Mouse (Mus musculus) lung, embryonic 15.5 days (tissue): Measurements from ENCODE around the gene Tbl1x. TPM values are rescaled to one million over a fixed set of nuclear protein-coding genes. Genes with fewer than 3 reads are reported as not detected.
A peak's percentile ranks its signal among the peaks of the same experiment; 100 is the strongest.

Source experiments
- ATAC-seq: fragments of 200-750 bp; cut with Nextera tagmentation; 2 replicates; pipeline ENCODE4 v1.8.0; 2017; ENCODE audit warnings: moderate number of reproducible peaks, borderline replicate concordance; ENCODE audit not compliant: low FRiP score, low TSS enrichment; ENCODE audit errors: extremely low read depth
- H3K27ac ChIP-seq: fragments of 300-500 bp; sonication (generic); 2 replicates; pipeline ENCODE4 v1.5.1; 2015; ENCODE audit warnings: moderate library complexity, mild to moderate bottlenecking, inconsistent platforms
- H3K27me3 ChIP-seq: fragments of 300-500 bp; sonication (generic); 2 replicates; pipeline ENCODE4 v1.6.1; 2015; ENCODE audit warnings: inconsistent platforms
- H3K36me3 ChIP-seq: fragments of 300-500 bp; sonication (generic); 2 replicates; pipeline ENCODE4 v1.6.1; 2015; ENCODE audit warnings: inconsistent platforms
- H3K4me1 ChIP-seq: fragments of 300-500 bp; sonication (generic); 2 replicates; pipeline ENCODE4 v1.6.1; 2015; ENCODE audit warnings: inconsistent platforms
- H3K4me2 ChIP-seq: fragments of 300-500 bp; sonication (generic); 2 replicates; pipeline ENCODE4 v1.6.1; 2015; ENCODE audit warnings: inconsistent platforms, mild to moderate bottlenecking, moderate library complexity
- H3K4me3 ChIP-seq: fragments of 300-500 bp; sonication (generic); 2 replicates; pipeline ENCODE4 v1.5.1; 2015; ENCODE audit warnings: mild to moderate bottlenecking, inconsistent platforms
- H3K9ac ChIP-seq: fragments of 300-500 bp; sonication (generic); 2 replicates; pipeline ENCODE4 v1.6.1; 2015; ENCODE audit warnings: inconsistent platforms
- H3K9me3 ChIP-seq: fragments of 300-500 bp; sonication (generic); 2 replicates; pipeline ENCODE4 v1.6.1; 2016; ENCODE audit warnings: inconsistent platforms
- WGBS: fragments of 180-500 bp; shearing (Covaris S2); methylation state at CpG from one replicate; pipeline ENCODE4 v1.1.7; 2015; 5-methylcytosine and 5-hydroxymethylcytosine counted together
- polyA plus RNA-seq: library from polyadenylated mRNA; unstranded; fragments of >200 nt; fragmentation: Nextera tagmentation; extraction: Ambion mirVana; gene quantifications from 2 replicates; pipeline ENCODE4 v1.2.1, GENCODE M21; 2015

Tbl1x gene
- polyA plus RNA-seq = 71.3 and 72.4 TPM in 2 replicates

DNA sequence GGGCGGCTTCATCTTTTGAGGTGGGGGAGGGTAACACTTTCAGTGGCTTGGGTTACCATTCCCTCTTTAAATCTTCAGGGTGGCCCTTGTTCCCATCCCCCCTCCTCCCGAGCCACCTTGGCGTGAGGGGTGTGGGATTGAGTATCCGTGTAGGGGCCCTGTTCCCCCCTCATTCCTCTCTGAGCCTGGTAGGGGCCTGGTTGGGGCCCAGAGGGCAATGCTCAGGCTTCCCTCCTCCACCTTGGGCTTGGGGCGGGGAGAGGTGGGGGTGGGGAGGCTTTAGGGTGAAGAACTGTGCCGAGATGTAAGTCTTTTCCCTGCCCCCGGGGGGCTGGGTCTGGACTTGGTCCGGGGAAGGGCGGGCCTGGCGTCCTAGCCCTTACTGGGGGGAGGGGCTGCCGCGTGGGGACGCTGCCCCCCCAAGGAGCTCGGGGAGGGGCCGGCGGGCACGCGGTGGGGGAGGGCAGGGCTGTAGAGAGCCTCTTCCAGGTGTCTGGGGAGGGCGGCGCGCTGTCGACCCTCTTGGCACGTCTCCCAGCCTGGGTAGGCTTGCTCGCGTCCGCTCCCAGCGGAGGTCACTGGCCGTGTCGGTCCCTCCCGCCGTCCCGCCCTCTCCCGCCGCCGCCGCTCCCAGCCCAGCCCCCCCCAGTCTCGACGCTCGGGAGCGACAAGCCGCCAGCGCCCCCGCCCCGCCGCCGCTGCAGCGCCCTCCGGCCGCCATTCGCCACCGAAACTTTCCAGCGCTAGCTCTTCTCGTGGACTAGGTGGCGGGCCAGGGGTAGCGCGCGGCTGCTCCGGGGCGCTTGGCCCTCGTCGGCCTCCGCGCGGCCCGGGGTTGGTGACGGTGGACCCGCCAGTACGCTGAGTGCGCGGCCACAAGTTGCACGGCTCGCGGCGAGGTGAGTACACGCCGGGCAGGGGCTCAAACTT is at the start of gene Tbl1x:
Gene Tbl1x, plus strand, starts transcription at position 643 of the 930 bp plus-strand sequence.
- no peaks in the 10 kb centered on the region for H3K9me3 ChIP-seq
- H3K4me2 ChIP-seq = peak within 1 kb of the TSS; percentile 56
- H3K27me3 ChIP-seq = no peaks in the 10 kb centered on the region
- no peaks in the 10 kb centered on the region for H3K36me3 ChIP-seq
- WGBS = 16% methylated on average over 56 of the region's 76 CpGs
- peak within 1 kb of the TSS; percentile 65 for H3K4me3 ChIP-seq
- peaks cover 13% of the 10 kb centered on the region for H3K4me1 ChIP-seq
- H3K27ac ChIP-seq = peak within 1 kb of the TSS; percentile 97
- H3K9ac ChIP-seq = peak within 1 kb of the TSS; percentile 75
- peak; percentile 89 for ATAC-seq

DNA sequence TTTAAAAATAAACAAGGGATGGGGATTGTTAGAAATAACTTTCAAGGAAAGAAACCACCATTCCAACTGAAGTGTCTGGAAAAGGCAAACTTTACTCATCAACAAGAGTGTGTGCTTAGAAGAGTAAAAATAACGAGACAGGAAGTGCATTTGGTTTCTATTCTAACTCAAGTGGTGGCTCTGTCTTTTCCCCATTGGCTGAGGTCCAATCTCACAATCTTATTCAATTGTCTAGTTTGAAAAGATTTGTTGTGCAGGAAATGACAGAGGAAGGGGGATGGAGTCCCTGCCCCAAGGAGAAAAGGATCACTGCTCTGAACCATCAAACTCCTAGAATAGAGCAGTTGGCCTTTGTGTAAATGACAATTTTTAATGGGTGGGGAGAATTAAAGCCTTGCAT is 41.6 kb upstream of the Tbl1x start:
- Histone ChIP-seq H3K36me3 (no peaks in the 10 kb centered on the region), H3K9me3 (no peaks in the 10 kb centered on the region), H3K9ac (no peak overlapping the region), H3K4me2 (no peak overlapping the region), H3K4me3 (no peak overlapping the region), H3K4me1 (no peaks in the 10 kb centered on the region), H3K27ac (no peak overlapping the region), H3K27me3 (no peaks in the 10 kb centered on the region)
- ATAC-seq = no peak
- 20% methylated on average over 1 of the region's 1 CpGs for WGBS

DNA sequence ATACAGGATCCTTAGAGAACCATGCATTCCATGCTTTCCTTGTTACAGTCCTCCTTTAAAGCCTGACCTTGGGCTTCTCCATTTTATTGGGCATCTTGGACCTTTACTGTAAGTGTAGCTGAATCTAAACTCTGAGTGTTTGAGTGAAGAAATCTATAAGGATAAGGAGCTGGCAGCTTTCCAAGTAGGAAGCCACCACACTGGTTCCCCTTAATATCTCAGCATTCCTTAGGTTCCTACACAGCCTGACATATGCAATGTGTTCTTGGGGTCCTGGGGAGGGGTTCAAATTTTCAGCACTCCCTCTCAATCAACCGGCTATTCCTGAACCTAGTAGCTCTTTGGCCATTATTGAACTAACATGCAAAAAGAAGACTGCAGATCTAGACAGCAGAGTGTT is 38.0 kb upstream of the Tbl1x start:
- no peak overlapping the region for H3K27ac ChIP-seq
- no peaks in the 10 kb centered on the region for H3K9me3 ChIP-seq
- WGBS = 61% methylated on average over 1 of the region's 1 CpGs
- H3K4me1 ChIP-seq = no peaks in the 10 kb centered on the region
- H3K36me3 ChIP-seq = no peaks in the 10 kb centered on the region
- no peaks in the 10 kb centered on the region for H3K27me3 ChIP-seq
- no peak for ATAC-seq
- no peak overlapping the region for H3K4me3 ChIP-seq
- no peak overlapping the region for H3K9ac ChIP-seq
- no peak overlapping the region for H3K4me2 ChIP-seq

DNA sequence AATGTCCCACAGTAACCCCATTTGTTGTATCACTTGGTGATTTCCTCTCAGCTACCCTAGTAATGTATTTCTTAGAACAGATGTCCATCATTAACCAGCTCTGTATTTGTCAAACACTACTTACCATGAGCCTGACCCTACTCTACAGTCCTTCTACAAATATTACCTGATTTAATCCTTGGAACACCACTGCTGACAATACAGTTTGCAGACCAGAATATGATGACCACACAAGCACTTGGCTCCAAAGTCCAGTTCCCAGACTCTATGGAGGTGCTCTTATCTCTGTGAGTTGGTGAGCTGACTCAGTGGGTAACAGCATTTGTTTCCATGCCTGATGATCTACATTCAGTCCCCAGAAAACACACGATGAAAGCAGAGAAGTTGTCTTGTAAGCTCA is 37.3 kb upstream of the Tbl1x start:
- ATAC-seq = no peak
- WGBS = 38% methylated on average over 1 of the region's 1 CpGs
- Histone ChIP-seq H3K4me2 (no peak overlapping the region), H3K9me3 (no peaks in the 10 kb centered on the region), H3K36me3 (no peaks in the 10 kb centered on the region), H3K27me3 (no peaks in the 10 kb centered on the region), H3K4me1 (no peaks in the 10 kb centered on the region), H3K27ac (no peak overlapping the region), H3K9ac (no peak overlapping the region), H3K4me3 (no peak overlapping the region)

DNA sequence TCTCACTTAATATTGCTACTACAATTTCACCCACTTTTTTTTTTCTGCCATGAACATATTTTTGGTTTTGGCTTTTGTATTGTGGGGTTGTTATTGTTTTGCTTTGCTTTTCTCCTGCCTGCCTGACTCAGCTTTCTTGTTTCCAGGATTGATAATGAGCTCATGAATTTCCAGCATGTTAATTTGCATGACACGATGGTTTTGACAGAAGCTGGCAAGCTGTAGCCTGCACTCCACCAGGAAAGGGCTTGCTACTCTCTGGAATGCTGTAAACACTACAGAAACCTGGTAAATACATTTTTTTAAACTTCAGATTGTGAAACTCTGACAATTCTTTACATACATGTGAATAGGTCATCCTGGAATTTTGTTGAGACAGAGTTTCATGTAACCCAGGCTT is 36.3 kb upstream of the Tbl1x start:
- Histone ChIP-seq H3K27me3 (no peaks in the 10 kb centered on the region), H3K4me3 (no peak overlapping the region), H3K36me3 (no peaks in the 10 kb centered on the region), H3K9ac (no peak overlapping the region), H3K9me3 (no peaks in the 10 kb centered on the region), H3K4me2 (no peak overlapping the region), H3K27ac (no peak overlapping the region), H3K4me1 (no peaks in the 10 kb centered on the region)
- WGBS = 19% methylated on average over 1 of the region's 1 CpGs
- ATAC-seq = no peak

DNA sequence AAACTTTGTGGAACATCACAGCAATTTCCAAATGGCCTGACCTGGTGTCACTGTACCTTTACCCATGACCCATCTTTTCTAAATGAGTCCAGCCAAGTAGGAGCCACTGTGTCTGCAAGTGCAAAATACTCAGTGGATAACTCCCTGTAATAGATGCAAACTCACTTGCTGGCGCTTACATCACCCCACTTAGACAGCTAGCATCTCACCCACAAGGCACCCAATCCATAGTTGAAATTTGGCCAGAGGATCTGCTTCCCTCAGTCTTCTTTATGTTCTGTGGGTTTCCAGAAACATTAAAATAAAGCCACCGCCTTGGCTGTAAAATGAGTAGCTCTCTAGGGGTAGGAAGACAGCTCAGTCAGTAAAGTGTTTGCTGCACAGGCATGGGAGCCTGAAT is 33.3 kb upstream of the Tbl1x start:
- no peak for ATAC-seq
- H3K4me1 ChIP-seq = no peaks in the 10 kb centered on the region
- H3K4me3 ChIP-seq = no peak overlapping the region
- no peaks in the 10 kb centered on the region for H3K36me3 ChIP-seq
- no peaks in the 10 kb centered on the region for H3K27me3 ChIP-seq
- no peaks in the 10 kb centered on the region for H3K9me3 ChIP-seq
- no peak overlapping the region for H3K9ac ChIP-seq
- H3K27ac ChIP-seq = no peak overlapping the region
- no peak overlapping the region for H3K4me2 ChIP-seq
- WGBS = 82% methylated on average over 2 of the region's 2 CpGs

DNA sequence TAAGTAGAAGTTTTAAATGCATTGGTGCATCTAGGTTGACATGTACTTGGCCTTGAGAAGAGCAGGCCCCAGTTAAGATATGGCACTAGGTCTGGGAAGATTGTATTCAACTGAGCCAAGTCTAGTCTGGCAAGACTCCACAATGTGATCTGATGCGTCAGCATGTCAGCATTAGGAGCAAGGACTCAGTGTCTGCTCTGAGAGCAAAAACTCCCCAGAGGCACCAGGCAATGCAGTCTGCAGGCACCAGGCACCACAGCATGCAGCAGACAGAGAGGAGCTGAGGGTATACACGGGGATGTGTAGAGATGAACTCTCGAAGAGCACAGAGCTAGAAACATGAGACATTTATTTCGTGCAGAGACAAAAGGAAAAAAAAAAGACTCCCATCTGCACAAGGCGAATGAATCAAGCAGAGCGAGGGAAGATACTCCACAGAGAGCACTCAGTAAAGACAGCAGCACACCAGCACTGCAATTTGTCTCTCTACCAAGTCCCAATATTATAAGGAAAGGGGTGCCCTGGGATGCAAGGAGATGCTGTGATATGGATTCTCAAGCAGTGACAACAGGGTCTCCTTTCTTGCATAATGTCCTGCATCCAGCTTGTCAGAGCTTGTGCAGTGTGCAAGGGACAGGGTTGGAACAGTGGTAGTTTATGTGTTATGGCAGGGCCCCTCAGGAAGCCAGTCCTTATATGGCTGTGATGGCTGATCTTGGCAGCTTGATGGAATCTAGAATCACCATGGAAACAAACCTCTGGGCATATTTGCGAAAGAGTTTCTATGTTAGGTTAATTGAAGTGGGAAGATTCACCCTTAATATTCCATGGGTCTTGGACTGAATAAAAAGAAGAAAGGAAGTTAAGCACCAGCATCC is 22.7 kb upstream of the Tbl1x start:
- Histone ChIP-seq H3K9me3 (no peaks in the 10 kb centered on the region), H3K4me3 (no peak overlapping the region), H3K9ac (no peak overlapping the region), H3K27me3 (no peaks in the 10 kb centered on the region), H3K27ac (peak overlapping the region; percentile 24; the same call in 1 of the 2 replicates), H3K4me1 (no peaks in the 10 kb centered on the region; the same call in 1 of the 2 replicates), H3K36me3 (no peaks in the 10 kb centered on the region), H3K4me2 (no peak overlapping the region)
- 53% methylated on average over 7 of the region's 7 CpGs for WGBS
- ATAC-seq = peak; percentile 75; the same call in 1 of the 2 replicates

DNA sequence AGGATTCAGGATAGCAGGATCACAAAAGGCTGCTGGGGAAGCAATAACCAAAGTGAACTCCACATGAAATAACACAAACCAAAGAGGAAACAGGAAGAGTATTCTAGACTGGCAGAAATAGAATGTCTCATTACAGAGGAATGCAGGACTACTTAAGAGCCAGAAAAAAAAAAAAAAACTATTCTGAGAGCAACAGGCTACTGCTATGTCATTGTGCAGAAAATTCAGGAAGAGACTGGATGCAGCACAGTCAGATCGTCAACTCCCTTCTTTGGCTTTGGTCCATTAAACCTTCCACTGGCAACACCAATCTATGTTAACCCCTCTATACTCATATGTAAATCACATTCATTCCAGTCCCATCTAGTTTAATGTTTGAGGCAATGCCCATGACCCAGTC is 20.7 kb upstream of the Tbl1x start:
- Histone ChIP-seq H3K36me3 (no peaks in the 10 kb centered on the region), H3K4me2 (no peak overlapping the region), H3K4me1 (no peaks in the 10 kb centered on the region; the same call in 1 of the 2 replicates), H3K27me3 (no peaks in the 10 kb centered on the region), H3K27ac (no peak overlapping the region), H3K9ac (no peak overlapping the region), H3K9me3 (no peaks in the 10 kb centered on the region), H3K4me3 (no peak overlapping the region)
- ATAC-seq = peak; percentile 67; the same call in 1 of the 2 replicates
- WGBS = 21% methylated on average over 1 of the region's 1 CpGs

DNA sequence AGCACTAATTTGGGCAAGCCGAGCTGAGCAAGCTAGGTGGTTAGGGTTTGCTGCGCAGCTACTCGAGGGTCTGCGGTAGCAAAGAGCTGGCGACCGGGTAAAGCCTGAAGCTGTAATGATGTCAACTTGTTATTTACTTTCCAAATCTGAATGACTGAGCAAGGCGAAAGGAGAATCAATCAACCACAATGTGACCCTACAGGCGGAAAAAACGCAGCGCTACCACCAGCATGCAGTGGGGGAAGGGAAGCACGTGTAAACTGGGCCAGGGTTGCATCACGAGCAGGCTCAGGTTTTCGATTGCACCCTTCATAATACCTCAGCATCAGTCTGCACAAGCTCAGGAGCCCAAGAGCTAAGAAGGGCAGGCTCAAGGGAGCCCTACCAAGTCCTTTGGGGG is 1.7 kb upstream of the Tbl1x start:
- H3K4me3 ChIP-seq = peak overlapping the region; percentile 16; the same call in 1 of the 2 replicates
- H3K4me1 ChIP-seq = peaks cover 13% of the 10 kb centered on the region

DNA sequence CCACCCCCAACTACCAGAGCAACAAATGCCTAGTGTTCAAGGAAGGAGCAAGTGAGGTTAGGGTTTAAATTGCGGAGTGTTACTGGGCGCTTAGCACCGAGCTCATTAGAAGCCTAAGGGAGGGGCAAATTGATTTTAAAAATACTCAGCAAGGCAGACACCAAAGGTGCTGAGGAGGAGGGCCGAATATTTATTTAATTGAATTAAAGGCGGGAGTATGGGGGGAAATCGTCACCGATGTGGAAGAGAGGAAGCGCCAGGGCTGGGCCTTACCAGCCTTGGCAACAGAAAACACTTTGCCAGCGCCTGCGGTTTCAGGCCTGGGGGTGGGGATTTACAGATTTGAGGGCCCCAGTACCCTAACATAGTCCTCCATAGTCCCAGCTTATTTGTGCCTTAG is 1.0 kb upstream of the Tbl1x start:
- H3K9ac ChIP-seq = no peak overlapping the region
- no peaks in the 10 kb centered on the region for H3K27me3 ChIP-seq
- peaks cover 13% of the 10 kb centered on the region for H3K4me1 ChIP-seq
- WGBS = 13% methylated on average over 10 of the region's 10 CpGs
- peak overlapping the region; percentile 97 for H3K27ac ChIP-seq
- no peak for ATAC-seq
- H3K4me3 ChIP-seq = peak overlapping the region; percentile 65; the same call in 1 of the 2 replicates
- no peaks in the 10 kb centered on the region for H3K36me3 ChIP-seq
- H3K9me3 ChIP-seq = no peaks in the 10 kb centered on the region
- H3K4me2 ChIP-seq = peak overlapping the region; percentile 56

More for the DNA sequence above, 1.7 kb upstream of the Tbl1x start:
- Histone ChIP-seq H3K9me3 (no peaks in the 10 kb centered on the region), H3K4me2 (peak overlapping the region; percentile 56), H3K36me3 (no peaks in the 10 kb centered on the region), H3K9ac (no peak overlapping the region), H3K27ac (peak overlapping the region; percentile 97), H3K27me3 (no peaks in the 10 kb centered on the region)
- peak; percentile 56 for ATAC-seq
- 16% methylated on average over 13 of the region's 13 CpGs for WGBS

DNA sequence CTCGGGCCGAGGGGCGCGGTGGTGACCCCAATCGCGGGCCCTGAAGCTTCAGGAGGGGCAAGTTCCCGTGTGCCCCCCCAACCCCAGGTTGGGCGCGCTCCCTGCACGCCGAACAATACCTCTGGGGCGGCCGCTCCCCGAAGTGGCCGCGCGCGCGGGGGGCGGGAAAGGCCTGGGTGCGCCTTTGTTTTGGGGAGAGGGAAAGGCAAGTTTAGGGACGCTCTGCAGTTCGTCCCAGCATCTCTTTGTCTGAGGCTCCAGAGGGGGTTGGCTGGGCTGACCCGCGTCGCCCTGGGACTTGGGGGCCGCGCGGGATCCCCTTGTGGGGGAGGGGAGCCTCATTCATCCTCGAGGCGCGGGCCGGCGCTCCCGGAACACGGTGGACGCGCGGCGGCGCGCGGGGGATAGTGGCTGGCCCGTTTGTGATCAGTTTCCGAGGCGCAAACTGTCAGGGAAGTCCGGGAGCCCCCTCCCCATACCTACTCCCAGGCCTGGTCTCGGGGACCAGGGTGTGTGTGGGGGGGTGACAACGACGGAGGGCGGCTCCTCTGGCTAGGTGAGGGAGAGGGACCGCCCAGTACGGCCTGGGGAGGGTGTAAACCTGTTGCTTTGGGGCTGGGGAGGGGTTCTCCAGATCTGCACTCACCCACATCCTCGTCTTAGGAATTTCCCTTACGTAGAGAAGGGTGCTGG is 634 bp downstream of the Tbl1x start:
- peak overlapping the region; percentile 75 for H3K9ac ChIP-seq
- H3K27ac ChIP-seq = peak overlapping the region; percentile 97
- 10% methylated on average over 48 of the region's 55 CpGs for WGBS
- no peaks in the 10 kb centered on the region for H3K9me3 ChIP-seq
- H3K4me1 ChIP-seq = peaks cover 13% of the 10 kb centered on the region
- H3K27me3 ChIP-seq = no peaks in the 10 kb centered on the region
- H3K4me3 ChIP-seq = peak overlapping the region; percentile 65
- ATAC-seq = peak; percentile 17; the same call in 1 of the 2 replicates
- H3K36me3 ChIP-seq = no peaks in the 10 kb centered on the region
- peak overlapping the region; percentile 56 for H3K4me2 ChIP-seq
